In the genomic region with DNA sequence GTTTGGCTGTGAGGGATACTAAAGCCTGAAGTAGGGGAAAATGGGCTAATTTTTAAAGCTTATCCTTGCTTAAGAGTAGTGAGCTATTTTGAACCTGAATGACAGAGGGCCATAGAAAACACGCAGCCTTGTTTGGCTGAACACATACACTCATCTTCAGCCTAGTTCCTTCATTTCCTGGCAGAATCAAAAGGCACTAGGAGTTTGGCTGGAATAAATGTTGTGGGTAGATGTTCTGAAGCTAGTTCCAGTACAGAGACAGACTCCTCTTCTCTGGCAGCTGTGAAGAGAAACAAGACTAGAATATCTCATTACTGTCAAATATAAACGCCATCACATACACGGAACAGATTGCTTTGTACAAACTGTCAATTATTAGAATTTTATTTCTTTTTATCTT, we compare ENCODE assay signal across 22 mouse cellular contexts.
DNase-seq lines count a peak whose midpoint lies in the region; ATAC-seq lines count a peak whose summit lies in the region.
"Had no signal": no experiment of that assay in that cellular context is flagged by ENCODE, and none has a peak within 500 bp of the region (broad histone marks: within the 10 kb centered on the region; RNA-seq: fewer than 3 reads in every experiment).

No protein-coding gene starts in this region.

- H3K9me3 ChIP-seq in forebrain, embryonic 16.5 days (ENCODE audit: control insufficient read depth, low read length), result no peaks in the 10 kb centered on the region
- H3K9me3 ChIP-seq in forebrain, embryonic 12.5 days, result no peaks in the 10 kb centered on the region
- H3K9me3 ChIP-seq: forebrain, embryonic 15.5 days; G1E had no signal

- DNase-seq in right cerebral cortex, adult 18-20 months, result peak; percentile 44
- no peak for DNase-seq in right cerebral cortex, adult 2 months (ENCODE audit: low spot score in 2 of 2)
- peak; percentile 8 to 21 for DNase-seq in layer of hippocampus, postnatal 36 days
- peak; percentile 79 for DNase-seq in telencephalon, adult 2 months (ENCODE audit: low read depth, low spot score)
- DNase-seq in cerebellum, postnatal 10 days, result no peak
- no peak for DNase-seq in adrenal gland, adult 8-10 months
- DNase-seq: adrenal gland, postnatal 25 days; cerebellum, adult 18-20 months; gastrocnemius, postnatal 25 days; kidney, adult 2 months; kidney, postnatal 14 days; liver; retina, postnatal 1 day; thymus, adult 18-20 months; thymus, postnatal 4 days had no signal

- no peak overlapping the region for H3K9ac ChIP-seq in forebrain, embryonic 16.5 days (replicated peaks; ENCODE audit: low read depth, low read length)
- H3K9ac ChIP-seq in forebrain, embryonic 12.5 days, result no peak overlapping the region
- H3K9ac ChIP-seq: forebrain, embryonic 15.5 days had no signal

- H3K4me3 ChIP-seq in forebrain, embryonic 16.5 days (replicated peaks; ENCODE audit: low read length), result no peak overlapping the region
- no peak overlapping the region for H3K4me3 ChIP-seq in forebrain, embryonic 12.5 days (replicated peaks)
- H3K4me3 ChIP-seq: forebrain, embryonic 15.5 days had no signal

- H3K36me3 ChIP-seq in forebrain, embryonic 16.5 days (ENCODE audit: control insufficient read depth, insufficient read depth), result no peaks in the 10 kb centered on the region
- no peaks in the 10 kb centered on the region for H3K36me3 ChIP-seq in forebrain, embryonic 12.5 days (replicated peaks)
- H3K36me3 ChIP-seq: forebrain, embryonic 15.5 days; G1E had no signal

- no peaks in the 10 kb centered on the region for H3K4me1 ChIP-seq in forebrain, embryonic 16.5 days (replicated peaks; ENCODE audit: control insufficient read depth, insufficient read depth, low read length)
- no peaks in the 10 kb centered on the region for H3K4me1 ChIP-seq in forebrain, embryonic 12.5 days
- H3K4me1 ChIP-seq: forebrain, embryonic 15.5 days had no signal

- WGBS in forebrain, embryonic 16.5 days, result 71% methylated on average over 3 of the region's 3 CpGs
- 92% methylated on average over 3 of the region's 3 CpGs for WGBS in forebrain, embryonic 12.5 days

- H3K27me3 ChIP-seq in forebrain, embryonic 16.5 days (replicated peaks; ENCODE audit: control insufficient read depth, insufficient read depth, low read length), result no peaks in the 10 kb centered on the region
- no peaks in the 10 kb centered on the region for H3K27me3 ChIP-seq in forebrain, embryonic 12.5 days
- H3K27me3 ChIP-seq: forebrain, embryonic 15.5 days had no signal

- no peak overlapping the region for H3K4me2 ChIP-seq in forebrain, embryonic 16.5 days (ENCODE audit: low read length)
- no peak overlapping the region for H3K4me2 ChIP-seq in forebrain, embryonic 12.5 days
- H3K4me2 ChIP-seq: forebrain, embryonic 15.5 days; midbrain, embryonic 11.5 days had no signal

- H3K27ac ChIP-seq in forebrain, embryonic 16.5 days (ENCODE audit: low read length), result no peak overlapping the region
- H3K27ac ChIP-seq in forebrain, embryonic 12.5 days, result no peak overlapping the region
- H3K27ac ChIP-seq: forebrain, embryonic 15.5 days had no signal

- peak; percentile 50; the same call in 1 of the 2 replicates for ATAC-seq in forebrain, embryonic 16.5 days
- ATAC-seq in forebrain, embryonic 12.5 days (ENCODE audit: low FRiP score), result no peak
- ATAC-seq: activated CD4-positive, CD25-positive, alpha-beta regulatory T cell, adult 4 months; forebrain, embryonic 15.5 days; lung, postnatal 0 days had no signal

Comparison
In these comparisons a context has a peak if more than half of its experiments do, and no peak if none do; other contexts are left out.
1. DNase-seq: peak in right cerebral cortex, adult 18-20 months (single experiment), layer of hippocampus, postnatal 36 days (2 of 2) and telencephalon, adult 2 months (single experiment); none in right cerebral cortex, adult 2 months (0 of 2), cerebellum, postnatal 10 days (0 of 2) and adrenal gland, adult 8-10 months (single experiment).